Mouse (Mus musculus) ZHBTc4 (cell line): Measurements from ENCODE around the gene Cux1.

Source experiments
- DNase-seq: peaks from one replicate; pipeline ENCODE4 v3.0.0-alpha.2; 2011; ENCODE audit warnings: low read depth, low spot score

Gene Cux1

DNA sequence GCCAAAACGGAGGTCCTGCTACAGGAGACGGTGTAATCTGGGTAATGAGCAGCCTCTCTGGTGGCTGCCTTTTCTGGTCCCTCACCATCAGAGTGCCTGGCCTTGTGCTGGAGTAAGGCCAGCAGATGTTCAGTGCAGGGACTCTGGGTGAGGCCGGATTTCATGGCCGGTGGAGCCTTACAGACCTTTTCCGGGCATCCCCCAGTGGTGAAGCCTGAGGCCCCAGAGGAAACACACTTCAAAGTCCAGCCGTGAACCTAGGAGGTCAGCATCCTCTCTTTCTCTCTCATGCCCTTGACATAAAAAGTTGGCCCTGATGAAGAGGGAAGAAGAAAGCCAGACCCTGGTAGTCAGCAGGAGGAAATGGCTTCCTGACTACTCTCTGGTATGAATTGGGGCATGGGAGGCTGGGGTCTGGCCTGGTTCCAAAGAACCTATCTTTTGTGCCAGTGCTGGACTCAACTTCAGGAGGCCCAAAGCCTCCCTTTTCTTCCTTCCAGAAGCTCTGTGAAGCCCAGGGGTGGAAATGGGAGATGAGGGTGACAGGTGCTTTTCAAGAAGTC, 138.7 kb downstream of the Cux1 start:
- no peak for DNase-seq

DNA sequence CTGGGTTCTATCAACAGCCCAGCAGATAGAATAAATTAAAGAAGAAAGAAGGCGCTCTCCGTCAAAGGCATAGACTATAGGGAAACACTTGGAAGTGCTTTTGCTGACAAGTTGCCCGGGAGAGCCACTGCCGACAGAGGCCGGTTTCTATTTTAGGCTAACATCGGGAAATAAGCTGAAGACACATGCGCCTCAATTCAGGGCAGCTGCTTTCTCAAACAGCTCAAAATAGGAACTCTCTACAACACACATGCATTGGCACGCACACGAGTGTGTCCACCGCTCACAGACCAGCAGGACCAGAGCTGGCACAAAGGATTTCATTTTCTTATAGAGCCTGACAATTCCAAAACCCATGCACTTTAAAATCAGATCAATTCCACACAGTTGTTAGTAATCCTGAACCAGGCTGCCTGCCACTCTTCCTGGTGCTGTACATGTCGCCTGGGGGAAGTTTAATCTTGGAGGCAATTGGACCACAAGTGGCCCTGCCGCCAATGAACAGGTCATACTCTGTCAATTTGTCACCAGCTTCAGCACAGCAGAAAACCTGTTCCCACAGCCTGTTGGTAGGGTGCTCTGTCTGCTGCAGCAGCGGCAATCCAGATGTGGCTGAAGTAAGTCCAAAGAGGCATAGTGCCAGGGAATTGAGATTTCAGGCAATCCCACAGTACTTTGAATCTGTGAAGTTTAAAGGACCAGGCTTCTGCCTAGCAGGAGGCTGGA, 139.4 kb downstream of the Cux1 start:
- no peak for DNase-seq

DNA sequence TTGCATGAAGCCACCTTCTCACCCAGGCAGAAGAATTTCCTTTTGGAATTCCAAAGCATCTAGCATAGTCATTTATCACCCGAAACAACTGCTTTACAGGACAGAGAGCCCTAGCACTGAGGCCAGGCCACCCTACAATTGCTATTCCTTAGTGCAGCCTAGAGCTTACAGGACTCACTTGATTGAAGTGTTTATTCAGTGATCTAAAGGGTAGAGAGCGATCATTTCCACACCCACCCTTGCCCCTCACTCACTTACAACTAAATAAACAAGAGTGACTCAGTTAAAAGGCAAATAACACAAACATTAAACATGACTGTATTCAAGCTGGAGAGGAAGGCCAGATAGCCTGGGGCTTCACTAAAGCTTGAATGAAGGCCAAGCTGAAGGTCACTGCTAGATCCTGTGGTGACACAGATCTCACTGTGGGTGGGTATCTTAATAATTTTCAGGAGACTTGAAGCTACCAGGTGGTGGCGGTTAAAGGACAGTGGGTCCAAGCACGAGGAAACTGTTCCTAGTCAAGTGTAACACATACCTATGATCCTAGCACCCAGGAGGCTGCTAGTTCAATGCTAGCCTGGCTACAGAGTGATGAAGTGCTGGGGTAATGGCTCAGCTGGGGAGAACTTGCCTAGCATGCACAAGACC, 140.0 kb downstream of the Cux1 start:
- peak; percentile 49 for DNase-seq

DNA sequence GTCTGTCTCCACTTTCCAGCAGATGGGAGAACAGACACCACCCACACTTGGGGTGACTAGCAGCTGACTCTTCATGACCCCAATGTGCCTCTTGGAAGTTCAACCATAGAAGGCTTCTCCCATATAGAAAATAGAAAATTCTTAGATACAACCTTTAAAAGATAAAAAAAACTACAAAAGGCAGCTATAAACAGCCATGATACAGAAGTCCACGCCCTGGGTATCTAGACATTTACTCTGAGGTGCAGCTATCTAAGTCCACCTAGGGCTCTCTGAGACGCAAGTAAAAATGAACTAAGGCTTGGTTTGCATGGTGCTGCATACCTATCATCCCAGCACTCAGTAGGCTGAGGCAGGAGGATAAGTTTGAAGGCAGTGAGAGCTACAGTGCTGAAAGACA, 144.3 kb downstream of the Cux1 start:
- DNase-seq: no peak

- no peak for DNase-seq
Measured at GRCm38 (mm10) chr5:136421885-136422284, 145.4 kb downstream of the Cux1 start.

DNA sequence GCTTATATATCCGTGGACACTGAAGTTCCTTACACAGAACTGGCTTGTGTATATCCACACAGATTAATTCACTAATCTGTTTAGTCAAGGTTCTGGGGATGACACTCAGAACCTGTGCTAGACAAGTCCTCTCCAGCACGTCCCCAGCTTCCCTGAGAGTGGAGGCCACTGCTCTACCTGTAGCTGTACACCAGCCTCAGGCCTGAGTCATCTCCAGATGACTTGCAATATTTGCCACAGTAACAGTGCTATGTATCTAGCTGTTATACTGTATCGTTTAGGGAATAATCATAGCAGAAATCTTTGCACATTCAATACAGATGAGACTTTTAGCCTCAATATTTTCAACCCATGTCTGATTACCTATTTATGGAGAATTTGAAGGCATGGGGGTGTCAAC, 146.0 kb downstream of the Cux1 start:
- no peak for DNase-seq

DNA sequence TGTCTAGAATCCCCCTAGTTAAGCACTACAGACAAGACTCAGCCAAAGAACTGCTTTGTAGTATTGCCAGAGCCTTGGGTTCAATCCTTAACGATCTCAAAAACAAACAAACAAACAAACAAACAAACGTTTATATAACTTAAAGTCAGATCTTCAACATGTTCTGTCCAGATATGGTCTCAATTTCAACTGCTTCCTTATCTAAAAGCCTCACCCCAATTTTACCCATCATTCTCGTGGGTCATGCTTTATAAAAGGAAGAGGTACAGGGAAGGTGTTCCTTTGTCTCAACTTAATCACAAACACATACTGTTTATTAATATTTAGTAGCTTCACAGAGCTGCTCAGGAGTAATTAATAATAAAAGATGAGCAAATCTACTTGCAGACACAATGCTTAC, 146.9 kb downstream of the Cux1 start:
- no peak for DNase-seq

- DNase-seq: no peak
Measured at GRCm38 (mm10) chr5:136417891-136418290, 149.4 kb downstream of the Cux1 start.

- no peak for DNase-seq
Measured at GRCm38 (mm10) chr5:136414479-136414878, 152.8 kb downstream of the Cux1 start.

- DNase-seq: no peak
Measured at GRCm38 (mm10) chr5:136410681-136411181, 156.6 kb downstream of the Cux1 start.

DNA sequence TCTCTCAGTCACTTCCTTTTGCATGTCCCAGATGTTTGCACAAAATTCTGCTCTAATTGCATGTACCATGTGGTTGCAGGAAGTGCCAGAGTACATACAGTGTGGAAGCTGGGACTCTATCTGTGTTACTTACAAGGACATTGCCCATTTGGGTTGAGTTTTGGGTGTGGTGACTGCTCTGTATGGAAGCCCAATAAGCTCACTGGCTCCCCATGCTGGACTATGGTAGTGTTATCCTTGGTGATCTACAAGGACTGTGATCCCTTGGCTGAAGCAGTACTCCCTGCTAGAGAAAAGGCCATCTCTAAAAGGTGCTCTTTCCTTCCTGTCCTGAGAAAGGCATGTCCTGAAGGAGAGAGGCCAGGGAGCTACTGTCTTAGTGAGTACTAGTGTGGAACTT, 160.9 kb downstream of the Cux1 start:
- no peak for DNase-seq

- DNase-seq: peak; percentile 41
Measured at GRCm38 (mm10) chr5:136403565-136403961, 163.7 kb downstream of the Cux1 start.

- DNase-seq: no peak
Measured at GRCm38 (mm10) chr5:136402622-136403564, 164.4 kb downstream of the Cux1 start.

DNA sequence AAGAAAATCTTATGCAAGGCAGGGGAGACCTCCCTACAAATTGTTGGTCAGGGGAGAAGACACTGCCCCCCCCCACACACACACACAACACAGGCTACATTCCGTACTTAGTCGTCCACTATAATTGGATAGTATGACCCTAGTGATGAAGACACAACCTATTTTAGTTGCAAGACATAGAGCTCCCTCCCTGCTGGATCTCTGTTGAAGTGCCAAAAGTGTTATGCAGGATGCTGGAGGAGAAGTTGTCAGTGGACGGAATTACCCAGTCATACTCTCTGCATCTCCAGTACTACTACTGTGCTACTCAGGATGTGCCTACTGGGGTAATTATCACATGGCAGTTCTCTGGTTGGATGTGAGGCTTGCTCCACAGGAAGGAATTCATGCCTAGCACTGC, 168.6 kb downstream of the Cux1 start:
- DNase-seq: no peak

DNA sequence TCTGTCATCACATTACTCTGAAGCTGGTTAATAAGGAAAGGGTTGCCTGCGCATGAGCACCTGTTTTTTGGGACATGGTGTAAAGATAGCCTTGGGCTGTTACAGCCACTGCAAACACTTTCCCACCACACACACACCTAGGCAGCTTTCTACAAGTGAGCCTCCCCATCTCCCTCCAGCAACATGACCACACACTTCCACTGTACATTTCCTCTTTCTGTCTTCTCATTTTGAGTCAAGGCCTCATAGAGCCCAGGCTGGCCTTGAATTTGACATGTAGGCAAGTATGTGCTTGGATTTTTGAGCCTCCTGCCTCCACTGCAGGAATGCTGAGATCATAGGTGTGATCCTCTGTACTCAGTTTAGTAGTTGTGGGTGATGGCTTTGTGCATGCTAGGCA, 170.6 kb downstream of the Cux1 start:
- no peak for DNase-seq

DNA sequence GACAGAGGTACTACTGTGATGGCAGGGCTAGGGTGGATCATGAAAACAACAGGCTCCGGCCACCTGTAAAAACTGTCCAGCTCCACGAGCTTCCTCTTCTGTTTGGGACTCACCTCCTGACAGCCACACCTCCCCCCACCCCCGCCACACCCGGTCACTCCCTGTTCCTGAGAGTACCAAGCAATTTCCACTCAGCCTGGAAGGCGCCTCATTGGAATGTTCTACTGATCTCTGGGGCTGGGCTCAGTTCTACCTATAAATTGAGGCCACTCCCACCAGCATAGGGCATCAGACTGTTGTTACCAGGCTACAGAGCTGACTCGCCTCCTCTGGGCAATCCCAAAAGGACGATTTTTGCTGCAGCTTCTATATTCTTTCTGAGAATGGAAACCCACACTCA, 171.0 kb downstream of the Cux1 start:
- DNase-seq: peak; percentile 82

GRCm38 (mm10) chr5:136395600-136396195, 171.6 kb downstream of the Cux1 start:
- DNase-seq: peak; percentile 73

DNA sequence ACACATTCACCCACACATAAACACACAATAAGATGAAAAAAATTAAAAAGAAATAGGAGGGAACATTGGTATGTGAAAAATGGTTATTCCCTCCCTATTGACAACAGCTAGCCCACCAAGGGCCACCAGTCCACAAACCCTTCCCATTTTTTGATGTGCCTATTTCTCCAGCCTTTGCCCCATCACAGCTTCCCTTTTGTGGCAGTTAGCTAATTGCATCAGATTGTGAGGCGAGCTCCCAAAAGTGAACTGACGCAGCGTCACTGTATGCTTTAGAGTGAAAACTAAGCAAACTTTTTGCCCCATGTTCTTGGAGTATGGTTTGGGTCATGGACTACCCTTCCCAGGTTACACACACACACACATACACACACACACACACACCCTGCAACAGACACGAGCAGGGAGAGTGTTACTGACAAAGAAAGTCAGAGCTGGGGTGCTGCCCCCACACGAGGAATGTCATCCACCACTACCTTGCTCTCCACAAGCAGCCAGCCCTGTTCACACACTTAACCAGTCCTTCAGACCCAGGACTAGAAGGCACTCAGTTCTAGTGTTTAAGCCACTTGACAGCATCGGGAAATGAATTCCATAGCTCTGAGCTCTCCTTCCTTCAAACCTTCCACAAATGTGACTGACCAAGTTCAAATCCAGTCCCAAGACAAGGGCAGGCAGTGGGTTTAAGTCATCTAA, 172.6 kb downstream of the Cux1 start:
- no peak for DNase-seq

GRCm38 (mm10) chr5:136393621-136394020, 173.7 kb downstream of the Cux1 start:
- DNase-seq: no peak

DNA sequence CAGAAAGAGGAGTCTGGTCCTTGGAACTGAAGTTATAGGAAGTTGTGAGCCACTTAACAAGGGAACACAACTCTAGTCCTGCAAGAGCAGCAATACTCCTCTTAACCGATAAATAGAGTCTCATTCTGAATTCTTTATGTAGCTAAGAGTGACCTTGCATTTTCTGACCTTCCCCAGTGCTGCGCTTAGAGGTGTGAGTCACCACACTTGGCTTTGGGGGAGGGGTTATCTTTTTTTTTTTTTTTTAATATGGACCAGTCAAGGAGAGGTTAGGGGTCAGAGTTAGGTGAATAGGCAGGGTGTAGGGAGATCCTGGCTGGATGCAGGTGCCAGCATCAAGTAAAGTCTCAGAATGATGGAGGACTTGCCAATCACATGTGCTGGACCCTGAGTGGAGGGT, 180.5 kb downstream of the Cux1 start:
- DNase-seq: no peak

GRCm38 (mm10) chr5:136385161-136385560, 182.1 kb downstream of the Cux1 start:
- DNase-seq: no peak
